Mouse (Mus musculus): Measurements from ENCODE around the gene Gm9999. TPM values are rescaled to one million over a fixed set of nuclear protein-coding genes. Genes with fewer than 3 reads are reported as not detected.

Gene Gm9999
- polyA plus RNA-seq, 2 experiments from 2014 or later: not detected

DNA sequence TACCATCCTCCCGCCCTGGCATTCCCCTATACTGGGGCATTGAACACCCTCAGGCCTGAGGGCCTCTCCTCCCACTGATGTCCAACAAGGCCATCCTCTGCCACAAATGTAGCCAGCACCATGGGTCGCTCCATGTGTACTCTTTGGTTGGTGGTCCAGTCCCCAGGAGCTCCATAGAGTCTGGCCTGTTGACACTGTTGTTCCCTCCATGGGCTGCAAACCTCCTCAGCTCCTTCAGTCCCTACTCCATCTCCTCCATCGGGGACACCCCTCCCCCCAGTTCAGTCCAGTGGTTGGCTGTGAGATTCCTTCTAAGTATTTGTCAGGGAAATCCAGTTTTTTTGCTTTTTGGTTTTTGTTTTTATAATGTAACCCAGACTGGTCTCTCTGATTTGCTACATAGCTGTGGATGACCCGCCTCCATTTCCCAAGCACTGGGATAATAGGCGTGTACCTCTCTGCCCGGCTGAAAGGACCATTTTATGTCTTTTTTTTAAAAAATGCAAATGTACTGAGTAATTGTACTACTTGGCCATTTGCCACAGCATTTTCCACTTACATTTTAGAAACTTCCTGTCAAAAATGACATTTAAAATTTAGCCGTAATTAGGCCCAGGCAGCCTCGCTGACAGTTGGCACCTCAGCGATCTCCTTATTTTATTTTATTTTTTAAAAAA, 47.3 kb downstream of the Gm9999 start:
- peak; percentile 75 for ATAC-seq

DNA sequence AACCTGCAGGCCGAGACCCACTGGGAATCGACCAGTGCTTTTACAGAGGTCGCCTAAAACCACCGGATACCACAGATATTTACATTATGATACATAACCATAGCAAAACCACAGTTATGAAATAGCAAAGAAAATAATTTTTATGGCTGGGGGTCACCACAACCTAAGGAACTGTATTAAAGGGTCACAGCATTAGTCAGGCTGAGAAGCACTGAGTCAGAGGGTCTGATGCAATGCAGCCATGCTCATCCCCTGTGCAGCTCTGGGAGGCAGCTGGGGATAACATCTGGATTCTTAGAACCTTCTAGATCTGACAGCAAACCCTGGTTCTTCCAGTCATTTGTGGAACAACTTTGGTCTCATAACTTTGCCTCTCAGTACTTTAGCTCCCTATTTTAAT, 48.0 kb downstream of the Gm9999 start:
- peak; percentile 37 for ATAC-seq

DNA sequence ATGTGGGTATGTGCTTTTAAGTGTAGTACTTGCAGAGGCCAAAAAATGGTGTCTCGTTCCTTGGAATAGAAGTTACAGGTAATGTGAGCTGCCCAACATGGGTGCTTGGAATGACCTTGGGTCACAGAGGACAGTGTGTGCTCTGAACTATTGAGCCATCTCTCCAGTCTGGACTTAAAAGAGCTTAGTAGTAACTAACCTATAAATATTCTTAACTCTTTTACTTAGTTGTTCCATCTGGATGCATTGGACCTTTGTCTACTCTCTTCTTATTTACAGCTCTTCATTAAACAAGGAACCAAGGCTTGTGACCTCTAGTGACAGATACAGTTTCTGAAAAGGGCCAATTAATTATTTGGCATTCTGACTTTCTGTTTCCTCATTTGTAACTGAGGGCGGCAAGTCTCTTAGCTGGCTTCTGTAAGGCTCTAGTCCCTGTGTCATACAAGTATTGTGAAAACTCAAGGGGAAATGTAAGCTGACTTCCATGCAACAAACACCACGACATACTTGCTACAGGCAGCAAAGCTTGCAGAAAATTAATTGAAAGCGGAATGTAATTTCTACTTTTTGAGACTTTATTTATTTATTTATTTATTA, 51.5 kb downstream of the Gm9999 start:
- ATAC-seq: no peak

DNA sequence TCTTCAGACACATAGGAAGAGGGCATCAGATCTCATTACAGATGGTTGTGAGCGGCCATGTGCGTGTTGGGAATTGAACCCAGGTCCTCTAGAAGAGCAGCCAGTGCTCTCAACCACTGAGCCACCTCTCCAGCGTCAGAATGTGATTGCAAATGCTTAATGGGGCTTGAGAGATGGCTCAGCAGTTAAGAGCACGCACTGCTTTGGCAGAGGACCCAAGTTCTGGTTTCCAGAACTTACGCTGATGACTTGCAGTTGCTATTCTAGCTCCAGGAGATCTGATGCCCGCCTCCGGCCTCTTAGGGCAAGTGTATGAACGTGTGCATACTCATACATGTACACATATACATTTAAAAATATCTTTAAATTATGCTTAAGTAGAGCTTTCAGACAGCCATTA, 52.0 kb downstream of the Gm9999 start:
- ATAC-seq: no peak

Other genes starting within 250 kb of the Gm9999 start
- not detected for gene Saa1, start 240.6 kb upstream of the Gm9999 start, polyA plus RNA-seq (2017; shearing (Covaris generic))
- gene Saa2, start 231.8 kb upstream of the Gm9999 start, polyA plus RNA-seq (2017; shearing (Covaris generic)): not detected
- gene Hps5, start 187.5 kb upstream of the Gm9999 start, polyA plus RNA-seq (2017; shearing (Covaris generic)): 10 to 100 TPM; 14.2 to 26.1 TPM
- 10 to 100 TPM; 20.7 to 28.1 TPM for gene Gtf2h1, start 187.5 kb upstream of the Gm9999 start, polyA plus RNA-seq (2017; shearing (Covaris generic))
- gene Ldha, start 142.1 kb upstream of the Gm9999 start, polyA plus RNA-seq (2017; shearing (Covaris generic)): 100 to 1,000 TPM; 817 to 958 TPM
- not detected for gene Ldhc, start 122.4 kb upstream of the Gm9999 start, polyA plus RNA-seq (2017; shearing (Covaris generic))
- 100 to 1,000 TPM in 1 of 2 experiments, 10 to 100 TPM in 1; 78.3 to 102 TPM for gene Tsg101, start 63.6 kb upstream of the Gm9999 start, polyA plus RNA-seq (2017; shearing (Covaris generic))
- gene Uevld, start 25.1 kb upstream of the Gm9999 start, polyA plus RNA-seq (2017; shearing (Covaris generic)): 1 to 10 TPM; 7.5 to 9.0 TPM
- gene Spty2d1, start 24.8 kb downstream of the Gm9999 start, polyA plus RNA-seq (2017; shearing (Covaris generic)): 10 to 100 TPM; 29.0 to 60.4 TPM
- gene Tmem86a, start 67.0 kb downstream of the Gm9999 start, polyA plus RNA-seq (2017; shearing (Covaris generic)): 1 to 10 TPM; 4.5 to 6.0 TPM
- 10 to 100 TPM in 1 of 2 experiments, 1 to 10 TPM in 1; 9.8 to 17.8 TPM for gene Ptpn5, start 150.1 kb downstream of the Gm9999 start, polyA plus RNA-seq (2017; shearing (Covaris generic))
- gene Mrgpra6, start 221.3 kb downstream of the Gm9999 start, polyA plus RNA-seq (2017; shearing (Covaris generic)): not detected

Measured in CD4-positive, CD25-positive, alpha-beta regulatory T cell, adult 4 months (primary cell).